Mouse (Mus musculus): ENCODE measurements around the gene Prrc2c. TPM values are rescaled to one million over a fixed set of nuclear protein-coding genes. Genes with fewer than 3 reads are reported as not detected.

The Prrc2c gene
- 82.3 TPM for polyA plus RNA-seq (2014; fragmentation: Illumina TruSeq; extraction: RNeasy Lipid Tissue Mini Kit (QIAGEN cat#74804))

DNA sequence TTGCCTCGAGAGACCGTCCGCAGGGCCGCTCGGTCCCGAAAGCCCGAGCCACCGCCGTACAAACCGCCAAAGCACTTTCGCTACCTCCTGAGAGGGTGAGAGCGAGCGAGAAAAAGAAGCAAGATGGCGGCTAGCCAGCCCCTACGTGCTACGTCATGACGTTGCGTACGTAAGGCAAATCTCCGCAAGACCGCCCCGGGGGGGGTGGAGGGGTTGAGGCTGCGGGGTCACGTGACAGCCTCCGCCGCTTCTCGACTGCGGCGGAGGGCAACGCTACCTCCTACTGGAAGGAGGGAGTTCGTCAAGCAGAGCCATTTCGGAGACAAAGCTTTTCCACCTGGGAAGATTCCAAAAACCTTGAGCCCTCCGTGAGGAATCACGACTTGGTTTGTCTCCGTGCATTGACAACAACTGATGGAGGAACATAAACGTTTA, at the start of gene Prrc2c:
Prrc2c (minus strand) TSS at position 156 of the 435 bp plus-strand sequence.

DNA sequence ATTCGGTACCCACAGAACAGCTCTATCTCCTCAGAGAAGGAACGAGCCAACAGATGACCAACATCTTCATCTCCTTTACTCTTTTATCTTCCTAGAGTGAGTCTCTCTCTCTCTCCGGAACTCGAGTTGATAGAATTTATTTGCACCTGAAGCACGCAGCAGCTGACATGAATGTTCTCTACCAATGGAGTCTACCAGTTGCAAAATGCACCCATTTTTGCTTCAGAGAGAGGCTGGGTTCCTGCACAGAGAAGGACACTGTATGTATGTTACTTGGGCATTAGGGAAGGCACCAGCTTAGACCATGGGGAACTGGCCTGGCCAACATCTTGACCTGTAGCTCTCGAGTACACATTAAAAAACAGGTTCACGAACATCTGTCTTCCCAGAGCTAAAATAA, 82.2 kb downstream of the Prrc2c start, which contains the start of gene Myocos:
Myocos (minus strand) TSS at position 101 of the 400 bp plus-strand sequence.

DNA sequence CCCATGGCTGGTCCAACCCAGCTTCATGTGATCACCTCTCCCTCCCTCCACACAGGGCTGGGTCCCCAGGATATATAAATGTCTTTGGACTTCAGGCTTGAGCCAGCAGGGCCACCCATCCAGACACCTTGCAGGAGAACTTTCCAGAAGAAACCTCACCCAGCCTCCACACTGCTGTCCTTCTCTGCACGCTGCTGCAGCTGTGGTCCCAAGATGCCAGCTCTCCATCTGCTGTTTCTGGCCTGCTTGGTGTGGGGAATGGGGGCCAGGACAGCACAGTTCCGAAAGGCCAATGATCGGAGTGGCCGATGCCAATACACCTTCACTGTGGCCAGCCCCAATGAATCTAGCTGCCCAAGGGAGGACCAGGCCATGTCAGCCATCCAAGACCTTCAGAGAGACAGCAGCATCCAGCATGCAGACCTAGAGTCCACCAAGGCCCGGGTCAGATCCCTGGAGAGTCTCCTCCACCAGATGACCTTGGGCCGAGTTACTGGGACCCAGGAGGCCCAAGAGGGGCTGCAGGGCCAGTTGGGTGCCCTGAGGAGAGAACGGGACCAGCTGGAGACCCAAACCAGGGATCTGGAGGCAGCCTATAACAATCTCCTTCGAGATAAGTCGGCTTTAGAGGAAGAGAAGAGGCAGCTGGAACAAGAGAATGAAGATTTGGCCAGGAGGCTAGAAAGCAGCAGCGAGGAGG, 101.2 kb downstream of the Prrc2c start, which contains the start of gene Myoc:
Myoc (plus strand) TSS at position 105 of the 700 bp plus-strand sequence.

Other genes with a start within 250 kb of the Prrc2c start
- 4.3 TPM for gene Mettl13, start 192.0 kb downstream of the Prrc2c start, polyA plus RNA-seq (2014; fragmentation: Illumina TruSeq; extraction: RNeasy Lipid Tissue Mini Kit (QIAGEN cat#74804))
- 239 TPM for gene Vamp4, start 170.0 kb downstream of the Prrc2c start, polyA plus RNA-seq (2014; fragmentation: Illumina TruSeq; extraction: RNeasy Lipid Tissue Mini Kit (QIAGEN cat#74804))
- gene Myoc, start 101.4 kb downstream of the Prrc2c start, polyA plus RNA-seq (2014; fragmentation: Illumina TruSeq; extraction: RNeasy Lipid Tissue Mini Kit (QIAGEN cat#74804)): 2.7 TPM
- gene Myocos, start 82.3 kb downstream of the Prrc2c start, polyA plus RNA-seq (2014; fragmentation: Illumina TruSeq; extraction: RNeasy Lipid Tissue Mini Kit (QIAGEN cat#74804)): 6.0 TPM
- gene Fmo4, start 73.4 kb upstream of the Prrc2c start, polyA plus RNA-seq (2014; fragmentation: Illumina TruSeq; extraction: RNeasy Lipid Tissue Mini Kit (QIAGEN cat#74804)): 1.00 TPM
- 48.9 TPM for gene Fmo1, start 126.1 kb upstream of the Prrc2c start, polyA plus RNA-seq (2014; fragmentation: Illumina TruSeq; extraction: RNeasy Lipid Tissue Mini Kit (QIAGEN cat#74804))
- 50.1 TPM for gene Fmo2, start 158.2 kb upstream of the Prrc2c start, polyA plus RNA-seq (2014; fragmentation: Illumina TruSeq; extraction: RNeasy Lipid Tissue Mini Kit (QIAGEN cat#74804))
- gene Fmo6, start 197.0 kb upstream of the Prrc2c start, polyA plus RNA-seq (2014; fragmentation: Illumina TruSeq; extraction: RNeasy Lipid Tissue Mini Kit (QIAGEN cat#74804)): not detected
- not detected for gene Fmo3, start 244.0 kb upstream of the Prrc2c start, polyA plus RNA-seq (2014; fragmentation: Illumina TruSeq; extraction: RNeasy Lipid Tissue Mini Kit (QIAGEN cat#74804))